Mouse (Mus musculus) heart, postnatal 25 days (tissue): ENCODE measurements around the gene Cfap69. TPM values are rescaled to one million over a fixed set of nuclear protein-coding genes. Genes with fewer than 3 reads are reported as not detected.
"Not testable (repeated sequence)": the region's sequence is repeated elsewhere in the genome, so short reads cannot be mapped to it uniquely, and the experiment has no call there.

Source experiments
- DNase-seq: peaks from one replicate; pipeline ENCODE4 v3.0.0; 2022; ENCODE audit warnings: low spot score
- intact Hi-C: fragments of 180-260 bp; cut with DNase I; formaldehyde crosslinking; loops from one replicate; pipeline ENCODE4 v1.15.1; 2025
- total RNA-seq, 2 experiments: library from RNA; stranded (reverse); gene quantifications; 2 replicates each; pipeline ENCODE4 v1.2.3; 2021

Gene Cfap69
- total RNA-seq = under 1 TPM; 0.88 to 0.95 TPM

DNA sequence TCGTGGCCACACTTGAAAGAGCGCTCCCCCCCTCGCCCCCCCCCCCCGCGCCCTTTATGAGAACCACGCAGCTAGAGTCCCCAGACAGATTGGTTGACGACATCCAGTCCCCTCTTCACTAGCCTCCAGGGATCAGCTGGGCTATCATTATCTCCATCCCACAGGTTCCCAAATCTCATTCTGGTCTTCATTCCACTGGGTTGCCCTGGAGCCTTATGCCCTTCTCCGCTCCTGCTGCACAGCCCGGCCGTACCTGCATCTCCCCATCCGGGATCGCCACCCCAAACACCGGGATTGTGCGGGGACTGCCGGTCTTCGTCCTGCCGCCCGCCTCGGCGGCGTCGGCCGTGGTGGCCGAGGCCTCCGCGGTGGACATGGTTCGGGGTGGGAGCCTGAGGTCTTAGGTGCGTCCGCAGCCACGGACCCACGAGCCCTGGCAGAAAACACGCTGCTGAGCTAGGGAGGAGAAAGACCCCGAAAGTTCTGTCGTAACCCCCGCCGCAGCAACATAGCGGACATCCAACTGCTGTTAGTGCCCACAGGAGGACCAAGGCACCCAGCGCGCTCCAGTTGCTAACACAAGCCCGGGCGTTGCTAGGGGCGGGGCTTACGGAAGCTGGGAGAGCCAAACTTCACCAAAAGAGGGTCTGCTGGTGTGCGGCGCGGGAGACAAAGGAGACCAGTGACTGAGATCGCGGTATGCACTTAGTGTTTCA is at the start of gene Cfap69:
TSS of gene Cfap69 (minus strand) at position 585 of the 716 bp plus-strand sequence.
- DNase-seq = peak; percentile 20
- intact Hi-C loops = loop anchor here (5.0 kb wide), 1 partner anchor 83 kb away; the partner anchor contains the start of gene Steap1

DNA sequence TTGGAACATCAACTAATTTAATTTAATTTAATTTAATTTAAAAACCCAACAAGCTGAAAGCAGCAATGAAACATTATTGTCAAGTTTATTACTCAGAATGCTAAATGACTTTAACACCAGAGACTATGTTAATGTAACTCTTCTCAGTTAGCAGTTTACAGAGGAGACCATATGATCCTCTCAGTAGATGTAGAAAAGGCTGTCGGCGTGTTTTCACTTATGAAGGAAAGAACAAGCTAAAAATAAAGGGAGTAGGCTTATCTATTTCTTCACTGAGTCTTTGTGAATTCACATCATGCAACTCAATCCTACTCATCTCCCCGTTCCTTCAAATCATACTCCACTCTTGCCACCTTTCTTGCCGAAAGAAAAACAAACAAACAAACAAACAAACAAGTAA is 47.0 kb upstream of the Cfap69 start:
- no peak for DNase-seq
- intact Hi-C loops = no loop called here

DNA sequence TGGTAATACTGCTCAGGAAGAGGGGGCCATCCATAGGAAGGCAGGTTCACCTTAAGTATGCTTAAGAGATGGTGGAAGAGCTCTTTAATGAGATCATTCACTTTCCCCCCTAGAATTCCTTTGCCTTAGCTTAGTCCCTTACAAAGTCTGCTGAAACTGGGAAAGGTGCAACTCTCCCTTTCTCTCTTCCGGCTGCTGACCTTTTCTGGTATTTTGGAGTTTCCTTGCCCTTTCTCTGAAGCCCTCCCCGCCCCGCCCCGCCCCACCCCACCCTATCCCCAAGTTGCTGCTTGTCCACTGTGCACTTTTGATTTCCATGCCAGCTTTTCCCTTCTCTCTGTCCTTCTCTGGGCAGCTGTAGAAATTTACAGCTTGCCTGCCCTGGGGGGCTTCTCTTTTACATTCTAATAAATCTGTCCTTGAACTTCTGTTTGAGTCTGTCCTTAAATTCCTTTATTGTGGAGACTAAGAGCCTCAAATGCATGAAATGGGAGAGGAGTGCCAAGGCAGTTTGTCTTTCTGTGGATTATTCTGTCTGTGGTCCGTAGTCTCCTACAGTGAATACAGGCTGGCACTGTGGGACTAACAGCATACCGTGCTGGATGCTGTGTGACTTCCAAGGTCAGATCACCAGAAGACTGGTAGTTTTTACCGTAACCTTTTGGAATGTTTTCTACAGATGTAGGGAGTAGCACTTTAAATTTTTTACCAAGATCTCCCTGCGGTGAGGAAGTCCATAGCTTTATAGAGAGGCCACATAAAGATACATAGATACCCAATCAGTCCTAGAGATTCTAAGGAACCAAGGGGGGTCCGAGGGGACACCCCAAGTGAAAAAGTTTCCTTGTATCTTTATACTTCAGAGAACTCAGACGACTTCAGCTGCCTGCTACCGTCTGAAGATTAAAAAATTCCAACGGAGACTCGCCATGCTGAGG is 43.6 kb upstream of the Cfap69 start:
- intact Hi-C loops = no loop called here
- no peak for DNase-seq

DNA sequence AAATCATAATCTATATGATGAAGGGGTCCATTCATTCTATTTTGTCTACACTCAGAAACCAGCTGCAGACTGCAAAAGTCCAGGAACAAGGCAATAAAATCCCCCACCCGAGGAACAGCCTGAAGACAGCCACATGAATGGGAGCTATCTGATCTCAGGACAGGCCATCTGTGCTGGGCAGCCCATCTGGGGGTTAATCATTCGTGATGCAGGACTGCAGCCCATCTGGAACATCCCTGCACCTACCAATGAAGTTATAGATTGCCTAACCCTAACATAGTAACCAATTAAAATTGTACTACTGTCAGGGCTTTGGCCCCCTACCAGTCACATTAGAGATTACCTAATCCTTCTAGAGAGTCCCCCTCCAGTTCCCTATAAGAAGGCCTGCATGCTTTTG is 41.0 kb upstream of the Cfap69 start:
- no peak for DNase-seq
- intact Hi-C loops = no loop called here

DNA sequence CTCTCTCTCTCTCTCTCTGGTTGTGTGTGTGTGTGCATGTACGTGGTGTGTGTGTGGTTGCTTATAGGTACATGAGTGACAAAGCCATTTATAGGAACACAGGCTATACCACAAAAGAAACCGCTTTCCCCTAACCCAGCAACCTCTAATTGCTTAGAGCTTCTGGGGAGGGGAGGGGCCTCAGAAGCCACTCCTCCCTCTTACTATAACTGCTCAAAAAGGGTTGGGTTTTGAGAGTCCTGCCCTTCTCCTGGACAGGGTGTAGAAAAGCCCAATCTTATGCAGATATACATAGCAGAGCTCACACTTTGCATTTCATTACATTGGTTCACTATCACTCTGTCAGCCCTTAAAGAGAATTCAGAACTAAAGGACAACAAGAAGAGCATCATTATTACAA is 36.3 kb upstream of the Cfap69 start:
- DNase-seq = no peak
- intact Hi-C loops = no loop called here

DNA sequence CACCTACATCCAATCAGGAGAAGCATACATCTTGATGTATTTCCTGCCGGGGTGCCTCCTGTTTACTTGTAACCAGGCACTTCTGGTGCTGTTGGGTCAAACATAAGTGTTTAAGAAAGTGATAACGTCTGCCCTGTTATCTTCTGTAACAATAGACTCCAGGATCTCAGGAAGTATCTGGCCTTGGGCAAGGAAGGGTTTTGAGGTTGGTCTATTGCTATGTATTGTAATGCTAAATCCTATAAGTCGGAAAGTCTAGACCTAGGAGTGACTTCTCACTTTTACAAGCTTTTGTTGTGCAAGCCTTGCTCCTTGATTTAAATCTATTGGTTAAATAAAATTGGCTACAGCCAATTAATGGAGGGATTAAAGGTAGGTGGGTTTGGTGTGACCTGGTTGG is 34.8 kb upstream of the Cfap69 start:
- intact Hi-C loops = no loop called here
- DNase-seq = no peak

DNA sequence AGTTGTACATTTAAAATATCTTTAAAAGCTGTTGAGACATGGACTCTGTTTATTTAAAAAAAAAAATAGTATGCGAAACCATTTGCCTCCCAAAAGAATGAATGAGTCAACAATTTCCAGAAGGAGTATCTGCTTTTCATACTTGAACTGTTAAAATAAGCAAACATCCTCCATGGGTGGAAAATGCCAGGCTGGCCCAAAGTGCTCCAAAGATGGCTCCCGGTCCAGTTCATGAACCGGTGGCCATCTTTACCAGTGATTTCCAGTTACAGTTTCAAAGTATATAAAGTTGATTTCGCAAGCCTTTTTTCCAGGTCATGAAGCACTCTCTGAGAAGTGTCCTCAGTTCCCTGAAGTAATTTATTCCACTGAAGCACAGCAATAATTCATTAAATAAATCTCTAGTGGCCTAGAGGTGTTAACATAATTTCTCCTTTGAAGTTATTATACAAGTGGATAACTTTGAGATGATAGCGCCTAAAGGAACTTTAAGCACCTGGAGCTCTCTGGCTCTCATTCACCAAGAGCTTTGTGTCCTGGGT is 31.4 kb upstream of the Cfap69 start:
- no peak for DNase-seq
- intact Hi-C loops = no loop called here

DNA sequence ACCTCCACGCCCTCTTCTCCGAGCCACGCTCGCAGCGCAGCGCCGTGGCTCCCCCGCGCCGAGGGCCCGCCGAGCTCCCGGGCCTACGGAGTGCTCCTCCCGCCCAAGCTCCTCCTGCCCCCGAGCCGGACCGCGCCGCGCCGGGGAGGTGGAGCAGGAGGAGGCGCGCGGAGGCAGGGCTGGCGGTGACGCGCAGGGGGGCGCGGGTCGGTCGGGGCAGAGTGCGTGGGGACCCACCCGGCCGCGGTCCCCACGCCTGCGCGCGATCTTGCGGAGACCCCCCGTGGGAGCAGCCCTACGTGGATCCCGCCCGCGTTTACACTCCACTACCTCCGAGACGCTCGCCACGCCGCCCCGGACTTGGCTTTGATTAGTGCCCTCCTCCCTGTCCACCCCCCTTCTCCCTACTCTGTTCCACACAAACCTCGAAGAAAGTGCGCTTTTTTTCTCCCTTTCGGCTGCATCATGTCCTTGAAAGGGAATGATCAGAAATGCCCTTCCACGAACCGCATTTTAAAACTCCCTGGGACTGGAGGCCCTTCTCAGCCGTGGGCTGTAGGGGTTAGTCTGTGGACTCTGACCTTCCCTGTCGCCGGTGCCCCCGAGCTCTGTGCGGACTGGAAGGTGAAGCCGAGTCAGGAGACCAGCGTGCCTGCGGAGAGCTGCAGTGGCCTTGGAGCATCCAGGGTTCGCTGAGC is 30.1 kb upstream of the Cfap69 start, which contains the start of gene Steap2:
TSS of gene Steap2 (minus strand) at position 623 of the 698 bp plus-strand sequence.
- intact Hi-C loops = no loop called here
- peak; percentile 8 for DNase-seq

DNA sequence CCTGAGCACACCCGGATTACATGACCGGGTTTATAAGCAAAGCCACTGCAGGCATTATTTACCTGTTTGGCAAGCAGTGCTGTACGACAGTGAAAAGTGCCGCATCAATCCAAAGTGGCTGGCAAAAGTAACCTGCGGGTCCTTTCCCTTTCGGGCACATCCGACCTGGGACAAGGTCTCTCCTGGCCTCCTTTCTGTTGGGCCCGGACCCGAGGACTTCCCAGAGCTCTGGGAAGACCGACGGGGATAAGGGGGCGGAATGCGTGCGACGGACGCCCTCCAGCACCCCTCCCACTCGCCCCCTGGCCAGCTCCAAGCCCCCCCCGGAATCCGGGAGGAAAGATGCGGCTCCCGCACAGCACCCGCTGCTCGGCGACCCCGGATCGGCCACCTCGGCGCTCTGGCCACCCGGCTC is 29.5 kb upstream of the Cfap69 start:
- intact Hi-C loops = no loop called here
- DNase-seq = no peak

DNA sequence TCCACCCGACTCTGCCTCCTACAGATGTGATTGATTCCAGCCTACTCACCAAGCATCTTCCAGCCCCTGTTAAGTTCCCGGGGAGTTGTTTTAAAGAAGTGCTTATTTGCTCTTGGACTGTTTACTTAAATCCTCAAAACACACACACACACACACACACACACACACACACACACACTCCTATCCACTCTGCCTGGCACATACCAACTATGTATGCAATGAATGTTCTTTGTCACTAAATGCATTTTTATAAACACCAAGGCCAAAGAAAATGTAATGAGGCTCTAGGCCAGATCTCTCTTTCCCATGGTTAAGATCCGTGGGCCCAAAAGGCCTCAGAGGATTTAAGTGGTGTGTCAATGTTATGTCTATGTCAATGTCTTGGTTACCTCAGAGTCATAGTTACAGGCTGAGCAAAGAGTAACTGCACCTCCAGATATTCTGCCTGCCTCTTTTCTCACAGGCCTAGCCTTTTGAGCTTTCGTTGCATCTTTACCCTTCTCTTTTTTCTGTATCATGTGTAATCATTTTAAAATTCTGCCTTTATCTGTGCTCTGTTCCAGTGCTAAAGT is 28.2 kb upstream of the Cfap69 start:
- intact Hi-C loops = no loop called here
- DNase-seq = no peak

DNA sequence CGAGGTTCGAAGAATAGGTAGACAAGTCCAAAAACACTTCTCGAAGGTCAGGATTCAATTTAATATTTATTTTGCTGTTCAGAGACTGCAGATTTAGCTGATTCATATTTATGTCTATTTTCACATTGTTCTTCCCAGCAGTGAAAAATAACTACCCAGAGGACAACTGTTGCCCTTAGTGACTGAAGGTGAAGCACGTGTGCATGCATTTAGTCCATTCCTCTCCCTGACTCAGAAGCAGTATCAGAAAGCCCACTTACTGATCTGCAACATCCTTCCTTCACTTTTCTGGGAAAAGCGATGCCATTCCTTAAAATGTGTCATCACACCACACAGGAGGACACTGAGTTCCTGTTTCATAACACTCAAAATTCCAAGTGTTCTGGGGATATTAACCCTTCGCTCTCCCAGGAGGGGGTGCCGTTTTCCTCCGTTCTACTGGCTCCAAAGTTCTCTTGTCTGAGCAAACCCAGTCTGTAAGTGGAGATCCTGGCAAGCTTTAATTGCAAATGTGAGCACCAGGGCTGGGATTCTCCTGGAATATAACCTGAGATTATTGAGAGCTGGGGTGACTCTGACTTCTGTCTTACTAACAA is 25.0 kb upstream of the Cfap69 start:
- DNase-seq = no peak
- intact Hi-C loops = no loop called here

DNA sequence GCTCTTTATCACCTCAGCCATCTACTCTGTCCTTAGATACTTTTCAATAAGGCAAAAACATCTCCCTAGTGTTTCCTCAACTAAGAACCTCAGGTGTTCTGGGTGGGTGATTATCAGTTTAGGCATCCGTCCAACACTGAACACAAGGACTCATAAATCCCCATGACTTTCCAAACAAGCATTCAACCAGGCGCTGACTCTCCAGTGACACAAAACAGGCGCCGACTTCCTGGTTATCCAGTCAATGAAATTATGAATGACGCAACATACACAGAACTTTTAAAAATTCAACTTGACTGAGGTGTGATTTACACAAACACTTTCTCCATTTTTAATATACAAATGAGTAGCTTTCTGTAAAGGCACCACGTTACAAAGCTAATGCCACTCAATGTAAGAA is 24.2 kb upstream of the Cfap69 start:
- intact Hi-C loops = no loop called here
- DNase-seq = no peak

DNA sequence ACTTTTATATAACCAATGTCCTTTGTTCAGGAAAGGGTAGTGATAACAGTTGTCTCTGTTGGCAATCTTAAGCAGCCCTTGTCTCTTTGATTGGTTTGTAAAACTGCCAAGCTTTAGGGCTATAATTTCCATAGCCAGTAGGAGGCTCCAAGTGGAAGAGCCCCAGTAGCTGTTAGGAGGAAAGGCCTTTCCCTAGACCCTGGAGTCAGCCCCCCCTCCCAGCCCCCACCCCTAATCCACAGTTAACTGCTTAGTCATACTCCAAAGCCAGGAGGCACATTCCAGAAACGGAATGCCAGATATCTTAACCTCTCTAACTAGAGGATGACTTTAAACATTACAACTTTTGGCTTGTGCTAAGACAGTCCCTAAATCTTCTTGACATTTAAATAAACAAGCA is 22.9 kb upstream of the Cfap69 start:
- DNase-seq = no peak
- intact Hi-C loops = no loop called here

DNA sequence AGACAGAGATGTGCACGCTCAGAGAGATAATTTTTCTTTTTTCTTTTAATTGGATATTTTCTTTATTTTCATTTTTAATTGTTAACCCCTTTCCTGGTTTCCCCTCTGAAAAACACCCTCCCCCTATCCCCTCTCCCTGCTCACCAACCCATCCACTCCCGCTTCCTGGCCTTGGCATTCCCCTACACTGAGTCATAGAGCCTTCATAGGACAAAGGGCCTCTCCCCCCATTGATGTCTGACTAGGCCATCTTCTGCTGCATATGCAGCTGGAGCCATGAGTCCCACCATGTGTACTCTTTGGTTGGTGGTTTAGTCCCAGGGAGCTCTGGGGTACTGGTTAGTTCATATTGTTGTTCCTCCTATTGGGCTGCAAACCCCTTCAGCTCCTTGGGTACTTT is 20.9 kb upstream of the Cfap69 start:
- intact Hi-C loops, DNase-seq: not testable (repeated sequence)

DNA sequence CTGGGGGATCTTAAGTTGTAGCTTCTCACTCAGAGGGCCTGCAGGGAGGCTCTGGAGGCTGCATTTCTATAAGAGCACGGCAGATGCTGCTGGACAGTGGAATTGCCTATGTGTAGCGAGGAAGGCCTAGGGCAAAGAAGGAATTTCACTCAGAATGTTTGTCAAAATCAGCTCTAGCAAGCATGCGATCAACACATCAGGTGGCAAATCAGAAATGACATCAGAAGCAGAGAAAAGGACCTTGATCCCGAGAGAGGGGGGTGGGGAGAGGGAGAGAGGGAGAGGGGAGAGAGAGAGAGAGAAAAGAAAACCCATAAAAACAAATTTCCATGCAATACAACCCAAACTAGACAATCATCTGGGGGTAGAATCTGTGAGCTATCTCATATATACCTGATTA is 19.3 kb upstream of the Cfap69 start:
- DNase-seq = no peak
- intact Hi-C loops = no loop called here

DNA sequence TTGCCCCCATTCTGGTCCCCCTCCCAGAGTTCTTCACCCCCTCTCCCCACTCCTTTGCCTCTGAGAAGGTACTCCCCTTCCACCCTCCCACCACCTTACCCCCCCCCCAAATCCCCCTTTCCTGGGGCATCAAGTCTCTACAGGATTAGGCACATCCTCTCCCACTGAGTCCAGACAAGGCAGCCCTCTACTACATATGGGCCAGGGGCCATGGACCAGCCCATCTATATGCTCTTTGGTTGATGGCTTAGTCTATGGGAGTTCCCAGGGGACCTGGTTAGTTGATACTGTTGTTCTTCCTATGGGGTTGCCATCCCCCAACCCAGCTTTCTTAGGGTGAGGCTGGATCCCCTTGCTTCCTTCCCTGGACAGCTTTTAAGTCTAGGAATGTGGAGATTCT is 15.4 kb upstream of the Cfap69 start:
- no peak for DNase-seq
- intact Hi-C loops = no loop called here

DNA sequence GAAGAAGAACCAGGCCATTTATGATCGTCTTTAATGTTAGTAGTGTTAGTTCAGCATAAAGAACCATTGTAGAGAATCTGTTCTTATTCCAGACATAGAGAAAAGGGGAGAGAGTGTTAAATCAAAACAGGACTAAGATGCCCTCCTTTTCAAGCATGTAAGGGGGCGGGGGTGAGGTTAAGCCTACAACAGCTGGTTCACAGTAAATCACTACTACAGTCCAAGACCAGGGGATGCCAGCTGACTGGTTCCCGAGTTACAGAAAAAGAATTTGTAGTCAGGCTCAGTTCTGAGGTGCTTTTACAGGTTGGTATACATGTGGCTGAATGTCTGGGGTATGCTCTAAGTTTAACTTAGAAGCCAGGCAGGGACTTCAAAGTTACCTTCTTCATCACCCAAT is 12.0 kb upstream of the Cfap69 start:
- no peak for DNase-seq
- intact Hi-C loops = no loop called here

DNA sequence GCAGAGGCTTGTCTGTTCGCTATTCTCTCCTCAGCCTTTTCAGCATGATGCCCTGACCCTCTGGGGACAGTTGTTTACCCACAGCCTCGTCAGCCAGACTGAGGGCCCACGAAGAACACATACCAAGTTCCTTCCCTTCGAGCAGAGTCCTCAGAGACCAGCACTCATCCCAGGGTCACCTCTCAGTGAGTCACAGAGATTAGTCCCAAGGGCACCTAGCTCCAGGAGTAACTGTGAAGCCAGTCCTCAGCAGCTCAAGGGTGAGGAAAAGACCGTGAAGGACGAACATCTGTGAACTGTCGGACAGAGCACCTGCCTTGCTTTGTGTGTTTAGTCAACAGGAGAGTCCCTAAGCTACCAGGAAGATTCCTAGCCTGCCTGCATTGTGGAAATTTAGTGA is 4.9 kb upstream of the Cfap69 start:
- no peak for DNase-seq
- intact Hi-C loops = no loop called here

DNA sequence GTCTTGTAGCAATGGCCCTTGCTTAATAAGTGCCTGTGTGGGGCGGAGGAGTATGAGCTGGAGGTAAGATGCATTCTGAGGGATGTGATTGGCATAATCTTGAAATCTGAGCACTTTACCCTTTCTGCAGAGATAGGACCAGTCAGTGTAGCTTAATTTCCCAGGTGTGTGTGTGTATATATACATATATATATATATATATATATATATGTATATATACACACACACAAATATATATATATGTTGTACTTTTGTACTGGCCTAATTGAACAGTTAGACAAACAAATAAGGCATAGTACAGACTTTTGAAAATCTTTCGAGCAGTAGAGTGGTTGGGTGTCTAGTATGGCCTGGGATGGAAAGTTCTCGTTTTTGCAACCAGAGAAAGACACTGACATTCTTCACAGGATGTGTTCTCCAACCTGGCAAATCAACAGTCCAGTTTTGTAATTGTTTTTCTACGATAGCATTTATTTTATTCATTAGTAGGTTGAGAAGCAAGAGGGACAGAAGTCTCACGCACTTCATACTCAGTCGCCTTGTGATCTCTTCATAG is 410 bp upstream of the Cfap69 start:
- no peak for DNase-seq
- intact Hi-C loops = loop anchor here (5.0 kb wide), 1 partner anchor 83 kb away; the partner anchor contains the start of gene Steap1
